Mouse (Mus musculus) spleen, postnatal 4 days (tissue): ENCODE data around the gene Pvalb.

Experiments
- DNase-seq, 2 experiments: peaks; one replicate each; pipeline ENCODE4 v3.0.0; 2022; ENCODE audit warnings: low spot score in 2 of 2

Pvalb gene

GRCm38 (mm10) chr15:78206312-78206711, at the start of gene Pvalb:
Gene Pvalb, minus strand, starts transcription at chr15:78206400.
- no peak for DNase-seq

- DNase-seq, result peak in 1 of 2 experiments; percentile 32
Observed at GRCm38 (mm10) chr15:78254751-78255150, 48.6 kb upstream of the Pvalb start.

- peak; percentile 59 to 75 for DNase-seq
Observed at GRCm38 (mm10) chr15:78248410-78248809, 42.2 kb upstream of the Pvalb start.

GRCm38 (mm10) chr15:78247659-78248058, 41.5 kb upstream of the Pvalb start:
- DNase-seq, result peak; percentile 61 to 77

GRCm38 (mm10) chr15:78246143-78247116, 40.2 kb upstream of the Pvalb start:
- DNase-seq, result peak in 1 of 2 experiments; percentile 44

- DNase-seq, result peak; percentile 76 to 84
Observed at GRCm38 (mm10) chr15:78244695-78245492, 38.7 kb upstream of the Pvalb start, which contains the start of gene Ncf4. Gene Ncf4, plus strand, starts transcription at chr15:78244801.

GRCm38 (mm10) chr15:78243774-78244173, 37.6 kb upstream of the Pvalb start:
- DNase-seq, result no peak

- DNase-seq, result no peak
Observed at GRCm38 (mm10) chr15:78243061-78243460, 36.9 kb upstream of the Pvalb start.

- DNase-seq, result no peak
Observed at GRCm38 (mm10) chr15:78241335-78241734, 35.1 kb upstream of the Pvalb start.

GRCm38 (mm10) chr15:78239956-78240617, 33.9 kb upstream of the Pvalb start:
- no peak for DNase-seq

- DNase-seq, result peak; percentile 66 to 88
Observed at GRCm38 (mm10) chr15:78239453-78239852, 33.3 kb upstream of the Pvalb start.

GRCm38 (mm10) chr15:78234823-78235509, 28.8 kb upstream of the Pvalb start:
- no peak for DNase-seq

- DNase-seq, result no peak
Observed at GRCm38 (mm10) chr15:78231346-78232331, 25.4 kb upstream of the Pvalb start.

GRCm38 (mm10) chr15:78227816-78228215, 21.6 kb upstream of the Pvalb start:
- no peak for DNase-seq

GRCm38 (mm10) chr15:78215269-78215668, 9.1 kb upstream of the Pvalb start:
- DNase-seq, result no peak

GRCm38 (mm10) chr15:78211367-78211766, 5.2 kb upstream of the Pvalb start:
- DNase-seq, result no peak

- DNase-seq, result no peak
Observed at GRCm38 (mm10) chr15:78210203-78210602, 4.0 kb upstream of the Pvalb start.

GRCm38 (mm10) chr15:78205192-78205591, 1.0 kb downstream of the Pvalb start:
- no peak for DNase-seq

- peak in 1 of 2 experiments; percentile 74 for DNase-seq
Observed at GRCm38 (mm10) chr15:78204053-78204847, 1.9 kb downstream of the Pvalb start.
